Mouse (Mus musculus) liver, postnatal 0 days (tissue): ENCODE data around the gene Ddx11.

ENCODE experiments used
- CTCF ChIP-seq: sonication (generic); IDR thresholded peaks from 2 replicates; pipeline ENCODE4 v1.5.1; 2016; ENCODE audit warnings: antibody characterized with exemption, low read depth
- EP300 ChIP-seq: IDR thresholded peaks from 2 replicates; pipeline ENCODE4 v1.6.1; 2016; ENCODE audit warnings: antibody characterized with exemption, low read depth, mild to moderate bottlenecking

GRCm38 (mm10) chr17:66197041-66197440 is 73.7 kb downstream of the Ddx11 start:
- TF ChIP-seq CTCF (peak; percentile 43), EP300 (no peak)
